Mouse (Mus musculus): ENCODE data around the gene Abcc12. TPM values are rescaled to one million over a fixed set of nuclear protein-coding genes. Genes with fewer than 3 reads are reported as not detected.

Abcc12 gene
- polyA plus RNA-seq, 1 experiment from 2014 or later, result 0.55 TPM

- WGBS, result under 1% methylated on average over 16 of the region's 16 CpGs
- H3K9ac ChIP-seq (ENCODE audit: low read length), result peak overlapping the region; percentile 35; the same call in 1 of the 2 replicates
- peak overlapping the region; percentile 88 for H3K4me2 ChIP-seq (ENCODE audit: low read depth, low read length)
- H3K27ac ChIP-seq (ENCODE audit: low read length), result no peak overlapping the region
- no peaks in the 10 kb centered on the region for H3K9me3 ChIP-seq (ENCODE audit: control insufficient read depth, low read length)
- no peaks in the 10 kb centered on the region for H3K36me3 ChIP-seq (ENCODE audit: control insufficient read depth, insufficient read depth, low read length)
- no peaks in the 10 kb centered on the region for H3K27me3 ChIP-seq (ENCODE audit: control insufficient read depth, insufficient read depth, low read depth, low read length)
- peak; percentile 74; the same call in 1 of the 2 replicates for ATAC-seq (ENCODE audit: low read depth)
- peak overlapping the region; percentile 52 for H3K4me3 ChIP-seq (ENCODE audit: low read length)
- 0 out of 2 replicates have a peak, but pooled peaks cover 3% of the 10 kb centered on the region for H3K4me1 ChIP-seq (replicated peaks; ENCODE audit: control insufficient read depth, insufficient read depth, low read length)
Observed at GRCm38 (mm10) chr8:86585532-86585931, 5.0 kb upstream of the Abcc12 start.

- Histone ChIP-seq H3K4me2 (ENCODE audit: low read depth, low read length) (peak overlapping the region; percentile 88), H3K9me3 (ENCODE audit: control insufficient read depth, low read length) (no peaks in the 10 kb centered on the region), H3K4me1 (replicated peaks; ENCODE audit: control insufficient read depth, insufficient read depth, low read length) (0 out of 2 replicates have a peak, but pooled peaks cover 3% of the 10 kb centered on the region), H3K36me3 (ENCODE audit: control insufficient read depth, insufficient read depth, low read length) (no peaks in the 10 kb centered on the region), H3K4me3 (ENCODE audit: low read length) (peak overlapping the region; percentile 52), H3K27me3 (ENCODE audit: control insufficient read depth, insufficient read depth, low read depth, low read length) (no peaks in the 10 kb centered on the region), H3K9ac (ENCODE audit: low read length) (peak overlapping the region; percentile 35; the same call in 1 of the 2 replicates), H3K27ac (ENCODE audit: low read length) (no peak overlapping the region)
- ATAC-seq (ENCODE audit: low read depth), result peak; percentile 71; the same call in 1 of the 2 replicates
- 5% methylated on average over 11 of the region's 11 CpGs for WGBS
Observed at GRCm38 (mm10) chr8:86585118-86585517, 4.6 kb upstream of the Abcc12 start.

GRCm38 (mm10) chr8:86581921-86582331 is 1.4 kb upstream of the Abcc12 start:
- Histone ChIP-seq H3K4me3 (ENCODE audit: low read length) (no peak overlapping the region), H3K27me3 (ENCODE audit: control insufficient read depth, insufficient read depth, low read depth, low read length) (no peaks in the 10 kb centered on the region), H3K36me3 (ENCODE audit: control insufficient read depth, insufficient read depth, low read length) (no peaks in the 10 kb centered on the region), H3K9me3 (ENCODE audit: control insufficient read depth, low read length) (no peaks in the 10 kb centered on the region), H3K4me1 (replicated peaks; ENCODE audit: control insufficient read depth, insufficient read depth, low read length) (peaks cover 7% of the 10 kb centered on the region; the same call in 1 of the 2 replicates), H3K9ac (ENCODE audit: low read length) (no peak overlapping the region), H3K4me2 (ENCODE audit: low read depth, low read length) (no peak overlapping the region), H3K27ac (ENCODE audit: low read length) (no peak overlapping the region)
- ATAC-seq (ENCODE audit: low read depth), result no peak
- 73% methylated on average over 4 of the region's 4 CpGs for WGBS

GRCm38 (mm10) chr8:86578693-86579092 is 1.8 kb downstream of the Abcc12 start:
- peaks cover 4% of the 10 kb centered on the region; the same call in 1 of the 2 replicates for H3K4me1 ChIP-seq (replicated peaks; ENCODE audit: control insufficient read depth, insufficient read depth, low read length)
- H3K4me2 ChIP-seq (ENCODE audit: low read depth, low read length), result no peak overlapping the region
- WGBS, result 43% methylated on average over 8 of the region's 8 CpGs
- no peaks in the 10 kb centered on the region for H3K9me3 ChIP-seq (ENCODE audit: control insufficient read depth, low read length)
- H3K27ac ChIP-seq (ENCODE audit: low read length), result no peak overlapping the region
- H3K27me3 ChIP-seq (ENCODE audit: control insufficient read depth, insufficient read depth, low read depth, low read length), result no peaks in the 10 kb centered on the region
- H3K4me3 ChIP-seq (ENCODE audit: low read length), result no peak overlapping the region
- no peak overlapping the region for H3K9ac ChIP-seq (ENCODE audit: low read length)
- H3K36me3 ChIP-seq (ENCODE audit: control insufficient read depth, insufficient read depth, low read length), result no peaks in the 10 kb centered on the region
- no peak for ATAC-seq (ENCODE audit: low read depth)

- ATAC-seq (ENCODE audit: low read depth), result peak; percentile 28; the same call in 1 of the 2 replicates
- no peak overlapping the region for H3K27ac ChIP-seq (ENCODE audit: low read length)
- WGBS, result 27% methylated on average over 9 of the region's 9 CpGs
- no peaks in the 10 kb centered on the region for H3K36me3 ChIP-seq (ENCODE audit: control insufficient read depth, insufficient read depth, low read length)
- no peak overlapping the region for H3K4me2 ChIP-seq (ENCODE audit: low read depth, low read length)
- no peaks in the 10 kb centered on the region for H3K9me3 ChIP-seq (ENCODE audit: control insufficient read depth, low read length)
- no peak overlapping the region for H3K9ac ChIP-seq (ENCODE audit: low read length)
- no peaks in the 10 kb centered on the region for H3K27me3 ChIP-seq (ENCODE audit: control insufficient read depth, insufficient read depth, low read depth, low read length)
- H3K4me3 ChIP-seq (ENCODE audit: low read length), result no peak overlapping the region
- peaks cover 4% of the 10 kb centered on the region; the same call in 1 of the 2 replicates for H3K4me1 ChIP-seq (replicated peaks; ENCODE audit: control insufficient read depth, insufficient read depth, low read length)
Observed at GRCm38 (mm10) chr8:86578076-86578475, 2.4 kb downstream of the Abcc12 start.

- peaks cover 4% of the 10 kb centered on the region; the same call in 1 of the 2 replicates for H3K4me1 ChIP-seq (replicated peaks; ENCODE audit: control insufficient read depth, insufficient read depth, low read length)
- H3K4me3 ChIP-seq (ENCODE audit: low read length), result no peak overlapping the region
- H3K27ac ChIP-seq (ENCODE audit: low read length), result no peak overlapping the region
- H3K27me3 ChIP-seq (ENCODE audit: control insufficient read depth, insufficient read depth, low read depth, low read length), result no peaks in the 10 kb centered on the region
- H3K9me3 ChIP-seq (ENCODE audit: control insufficient read depth, low read length), result no peaks in the 10 kb centered on the region
- H3K36me3 ChIP-seq (ENCODE audit: control insufficient read depth, insufficient read depth, low read length), result no peaks in the 10 kb centered on the region
- no peak overlapping the region for H3K9ac ChIP-seq (ENCODE audit: low read length)
- no peak for ATAC-seq (ENCODE audit: low read depth)
- WGBS, result 85% methylated on average over 8 of the region's 8 CpGs
- no peak overlapping the region for H3K4me2 ChIP-seq (ENCODE audit: low read depth, low read length)
Observed at GRCm38 (mm10) chr8:86577547-86577946, 2.9 kb downstream of the Abcc12 start.

GRCm38 (mm10) chr8:86563674-86564073 is 16.8 kb downstream of the Abcc12 start:
- Histone ChIP-seq H3K27ac (ENCODE audit: low read length) (no peak overlapping the region), H3K9ac (ENCODE audit: low read length) (no peak overlapping the region), H3K36me3 (ENCODE audit: control insufficient read depth, insufficient read depth, low read length) (no peaks in the 10 kb centered on the region), H3K4me3 (ENCODE audit: low read length) (no peak overlapping the region), H3K9me3 (ENCODE audit: control insufficient read depth, low read length) (no peaks in the 10 kb centered on the region), H3K27me3 (ENCODE audit: control insufficient read depth, insufficient read depth, low read depth, low read length) (no peaks in the 10 kb centered on the region), H3K4me2 (ENCODE audit: low read depth, low read length) (no peak overlapping the region), H3K4me1 (replicated peaks; ENCODE audit: control insufficient read depth, insufficient read depth, low read length) (no peaks in the 10 kb centered on the region)
- no peak for ATAC-seq (ENCODE audit: low read depth)
- WGBS, result 71% methylated on average over 9 of the region's 9 CpGs

GRCm38 (mm10) chr8:86561737-86562136 is 18.7 kb downstream of the Abcc12 start:
- Histone ChIP-seq H3K27me3 (ENCODE audit: control insufficient read depth, insufficient read depth, low read depth, low read length) (no peaks in the 10 kb centered on the region), H3K4me1 (replicated peaks; ENCODE audit: control insufficient read depth, insufficient read depth, low read length) (no peaks in the 10 kb centered on the region), H3K4me3 (ENCODE audit: low read length) (no peak overlapping the region), H3K9me3 (ENCODE audit: control insufficient read depth, low read length) (no peaks in the 10 kb centered on the region), H3K9ac (ENCODE audit: low read length) (no peak overlapping the region), H3K4me2 (ENCODE audit: low read depth, low read length) (no peak overlapping the region), H3K36me3 (ENCODE audit: control insufficient read depth, insufficient read depth, low read length) (no peaks in the 10 kb centered on the region), H3K27ac (ENCODE audit: low read length) (no peak overlapping the region)
- no peak for ATAC-seq (ENCODE audit: low read depth)
- 47% methylated on average over 1 of the region's 1 CpGs for WGBS

- Histone ChIP-seq H3K4me2 (ENCODE audit: low read depth, low read length) (no peak overlapping the region), H3K9ac (ENCODE audit: low read length) (no peak overlapping the region), H3K4me1 (replicated peaks; ENCODE audit: control insufficient read depth, insufficient read depth, low read length) (no peaks in the 10 kb centered on the region), H3K36me3 (ENCODE audit: control insufficient read depth, insufficient read depth, low read length) (no peaks in the 10 kb centered on the region), H3K9me3 (ENCODE audit: control insufficient read depth, low read length) (no peaks in the 10 kb centered on the region), H3K4me3 (ENCODE audit: low read length) (no peak overlapping the region), H3K27ac (ENCODE audit: low read length) (no peak overlapping the region), H3K27me3 (ENCODE audit: control insufficient read depth, insufficient read depth, low read depth, low read length) (no peaks in the 10 kb centered on the region)
- ATAC-seq (ENCODE audit: low read depth), result no peak
- WGBS, result 87% methylated on average over 10 of the region's 10 CpGs
Observed at GRCm38 (mm10) chr8:86560688-86561065, 19.8 kb downstream of the Abcc12 start.
